Mouse (Mus musculus) erythroid progenitor cell, adult 5-6 weeks (primary cell): ENCODE measurements around the gene Lat2. TPM values are rescaled to one million over a fixed set of nuclear protein-coding genes. Genes with fewer than 3 reads are reported as not detected.

Experiments used
- total RNA-seq, 2 experiments: library from RNA; stranded (forward) in 1 of 2; stranded (reverse) in 1 of 2; fragments of 150-400 nt in 1 of 2; fragments of 186-747, 209-891 nt in 1 of 2; gene quantifications; 2 replicates each; pipeline versions ENCODE4 v1.2.3 to v1.2.4; 2015 to 2017; ENCODE audit warnings: low replicate concordance in 2 of 2

Gene Lat2
- total RNA-seq, 2 experiments from 2014 or later, result 4.2 to 14.3 TPM

Other genes with a start within 250 kb of the Lat2 start
- 6.3 and 19.1 TPM in 2 replicates for gene Gtf2ird1, start 158.3 kb downstream of the Lat2 start, total RNA-seq (2015; ENCODE audit: low replicate concordance)
- 0.77 and 1.6 TPM in 2 replicates for gene Gtf2ird1, start 158.3 kb downstream of the Lat2 start, total RNA-seq (2017; ENCODE audit: low replicate concordance)
- gene Clip2, start 62.6 kb downstream of the Lat2 start, total RNA-seq (2015; ENCODE audit: low replicate concordance), result 0.84 TPM in 1 of 2 replicates, not detected in the other
- 0.68 and 0.77 TPM in 2 replicates for gene Clip2, start 62.6 kb downstream of the Lat2 start, total RNA-seq (2017; ENCODE audit: low replicate concordance)
- gene Syna, start 54.9 kb downstream of the Lat2 start, total RNA-seq (2015; ENCODE audit: low replicate concordance), result not detected in 2 replicates
- gene Syna, start 54.9 kb downstream of the Lat2 start, total RNA-seq (2017; ENCODE audit: low replicate concordance), result not detected in 2 replicates
- gene Rfc2, start 33.7 kb downstream of the Lat2 start, total RNA-seq (2015; ENCODE audit: low replicate concordance), result 83.4 and 101 TPM in 2 replicates
- 51.7 and 56.7 TPM in 2 replicates for gene Rfc2, start 33.7 kb downstream of the Lat2 start, total RNA-seq (2017; ENCODE audit: low replicate concordance)
- 105 and 157 TPM in 2 replicates for gene Eif4h, start 24.5 kb upstream of the Lat2 start, total RNA-seq (2015; ENCODE audit: low replicate concordance)
- 150 and 178 TPM in 2 replicates for gene Eif4h, start 24.5 kb upstream of the Lat2 start, total RNA-seq (2017; ENCODE audit: low replicate concordance)
- 0.42 and 1.8 TPM in 2 replicates for gene Limk1, start 73.6 kb upstream of the Lat2 start, total RNA-seq (2015; ENCODE audit: low replicate concordance)
- gene Limk1, start 73.6 kb upstream of the Lat2 start, total RNA-seq (2017; ENCODE audit: low replicate concordance), result 0.64 and 0.76 TPM in 2 replicates
- not detected in 2 replicates for gene Eln, start 132.3 kb upstream of the Lat2 start, total RNA-seq (2015; ENCODE audit: low replicate concordance)
- gene Eln, start 132.3 kb upstream of the Lat2 start, total RNA-seq (2017; ENCODE audit: low replicate concordance), result not detected in 2 replicates